Mouse (Mus musculus): ENCODE measurements around the gene Map3k5.

DNA sequence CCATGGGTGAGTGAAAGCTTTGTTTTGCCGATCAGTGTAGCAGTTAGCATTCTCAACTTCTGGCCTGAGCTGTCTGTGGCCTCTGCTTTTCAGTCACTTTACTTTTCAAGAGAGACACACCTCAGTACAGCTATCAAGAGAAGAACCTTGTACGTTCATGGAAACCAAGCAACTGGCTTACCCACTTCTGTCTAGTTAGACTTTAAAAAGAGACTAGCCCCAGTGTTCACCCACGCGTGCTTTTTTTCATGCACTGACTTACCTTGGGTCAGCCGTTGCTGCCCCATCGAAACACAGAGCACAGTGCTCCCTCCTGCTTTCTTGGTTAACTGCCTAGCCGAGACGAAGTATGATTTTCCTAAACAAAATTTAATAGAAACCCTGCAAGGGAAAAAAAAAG, 6.4 kb downstream of the Map3k5 start:
- no peak for TF ChIP-seq CTCF (conservative IDR thresholded peaks at IDR 0.05; ENCODE audit: insufficient read depth, insufficient read length, low read depth, low read length)
- no peak for TF ChIP-seq POLR2A (IDR thresholded peaks at IDR 0.05; ENCODE audit: low read depth, low read length)
